ENCODE assay signal across 25 mouse cellular contexts in the genomic region with DNA sequence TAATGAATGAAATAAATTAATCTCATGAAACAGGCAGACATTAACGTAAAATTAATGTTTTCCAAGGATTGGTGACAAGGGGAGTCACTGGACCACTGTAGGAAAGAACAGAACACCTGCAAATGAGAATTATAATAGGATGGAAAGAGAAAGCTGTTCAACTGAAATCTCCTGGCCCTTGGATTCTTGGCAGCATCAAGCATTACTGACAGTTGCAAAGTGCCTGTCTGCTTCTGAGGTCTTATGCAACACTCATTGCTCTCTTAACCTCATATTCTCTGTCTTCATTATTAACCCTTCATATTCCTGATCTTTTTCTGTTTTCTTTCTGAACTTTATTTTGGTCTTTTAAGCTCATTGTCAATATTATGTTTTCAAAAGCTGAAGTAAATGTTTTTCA.
DNase-seq lines count a peak whose midpoint lies in the region; ATAC-seq lines count a peak whose summit lies in the region.
"Had no signal": no experiment of that assay in that cellular context is flagged by ENCODE, and none has a peak within 500 bp of the region (broad histone marks: within the 10 kb centered on the region; RNA-seq: fewer than 3 reads in every experiment).

No protein-coding gene starts in this region.

- H3K4me1 ChIP-seq in lung, embryonic 16.5 days (replicated peaks; ENCODE audit: control insufficient read depth, insufficient read depth, low read length), result no peaks in the 10 kb centered on the region
- H3K4me1 ChIP-seq: embryonic facial prominence, embryonic 10.5 days; embryonic facial prominence, embryonic 13.5 days; forebrain, embryonic 12.5 days; forebrain, embryonic 15.5 days; heart, embryonic 10.5 days; heart, embryonic 13.5 days had no signal

- ATAC-seq in lung, embryonic 16.5 days (ENCODE audit: low read depth), result peak; percentile 59; the same call in 1 of the 2 replicates
- peak; percentile 86 for ATAC-seq in granulocyte monocyte progenitor cell, adult 5-6 weeks (replicated peaks; ENCODE audit: poor library complexity, severe bottlenecking)
- ATAC-seq: forebrain, embryonic 15.5 days; hindbrain, postnatal 0 days; inflammation-experienced regulatory T-cells, adult 6 months; Patski had no signal

- 44% methylated on average over 1 of the region's 1 CpGs for WGBS in lung, embryonic 16.5 days

- DNase-seq in adrenal gland, adult 2 months, result peak; percentile 14
- no peak for DNase-seq in adrenal gland, postnatal 10 days
- no peak for DNase-seq in lung, postnatal 4 days
- DNase-seq in layer of hippocampus, adult 18-20 months (ENCODE audit: low spot score in 2 of 2), result no peak
- DNase-seq: cerebellum, adult 11-12 months; cerebellum, adult 8-10 months; cerebellum, postnatal 36 days; embryo, embryonic 11 days; gastrocnemius, postnatal 25 days; heart, adult 2 months; heart, postnatal 14 days; heart, postnatal 4 days had no signal

- no peaks in the 10 kb centered on the region for H3K27me3 ChIP-seq in lung, embryonic 16.5 days (ENCODE audit: control insufficient read depth, insufficient read depth, low read depth, low read length)
- H3K27me3 ChIP-seq: embryonic facial prominence, embryonic 13.5 days; forebrain, embryonic 12.5 days; forebrain, embryonic 15.5 days; heart, embryonic 13.5 days; Patski had no signal

- no peaks in the 10 kb centered on the region for H3K9me3 ChIP-seq in lung, embryonic 16.5 days (ENCODE audit: control insufficient read depth, low read length)
- H3K9me3 ChIP-seq: embryonic facial prominence, embryonic 10.5 days; embryonic facial prominence, embryonic 13.5 days; forebrain, embryonic 12.5 days; forebrain, embryonic 15.5 days; heart, embryonic 10.5 days; heart, embryonic 13.5 days had no signal

- H3K4me3 ChIP-seq in lung, embryonic 16.5 days (ENCODE audit: low read length), result no peak overlapping the region
- H3K4me3 ChIP-seq: embryonic facial prominence, embryonic 10.5 days; embryonic facial prominence, embryonic 13.5 days; erythroblast, embryonic 14.5 days; forebrain, embryonic 12.5 days; forebrain, embryonic 15.5 days; heart, adult 2 months; heart, embryonic 10.5 days; heart, embryonic 13.5 days had no signal

- no peak overlapping the region for H3K9ac ChIP-seq in lung, embryonic 16.5 days (ENCODE audit: low read length)
- H3K9ac ChIP-seq: embryonic facial prominence, embryonic 13.5 days; forebrain, embryonic 12.5 days; forebrain, embryonic 15.5 days; heart, embryonic 13.5 days; hindbrain, embryonic 14.5 days had no signal

- H3K36me3 ChIP-seq in lung, embryonic 16.5 days (ENCODE audit: control insufficient read depth, insufficient read depth, low read length), result no peaks in the 10 kb centered on the region
- H3K36me3 ChIP-seq: embryonic facial prominence, embryonic 10.5 days; embryonic facial prominence, embryonic 13.5 days; forebrain, embryonic 12.5 days; forebrain, embryonic 15.5 days; heart, embryonic 10.5 days; heart, embryonic 13.5 days had no signal

- no peak overlapping the region for H3K27ac ChIP-seq in lung, embryonic 16.5 days (ENCODE audit: low read length)
- H3K27ac ChIP-seq: embryonic facial prominence, embryonic 10.5 days; embryonic facial prominence, embryonic 13.5 days; forebrain, embryonic 12.5 days; forebrain, embryonic 15.5 days; heart, adult 2 months; heart, embryonic 10.5 days; heart, embryonic 13.5 days; hindbrain, embryonic 14.5 days; hindbrain, postnatal 0 days had no signal

- H3K4me2 ChIP-seq in lung, embryonic 16.5 days (ENCODE audit: low read depth, low read length), result no peak overlapping the region
- H3K4me2 ChIP-seq: embryonic facial prominence, embryonic 13.5 days; forebrain, embryonic 12.5 days; forebrain, embryonic 15.5 days; heart, embryonic 13.5 days; hindbrain, embryonic 14.5 days had no signal
